Mouse (Mus musculus): Measurements from ENCODE around the gene Slc29a4. TPM values are rescaled to one million over a fixed set of nuclear protein-coding genes. Genes with fewer than 3 reads are reported as not detected.

The Slc29a4 gene
- polyA plus RNA-seq, 1 experiment from 2014 or later = 0.16 TPM

DNA sequence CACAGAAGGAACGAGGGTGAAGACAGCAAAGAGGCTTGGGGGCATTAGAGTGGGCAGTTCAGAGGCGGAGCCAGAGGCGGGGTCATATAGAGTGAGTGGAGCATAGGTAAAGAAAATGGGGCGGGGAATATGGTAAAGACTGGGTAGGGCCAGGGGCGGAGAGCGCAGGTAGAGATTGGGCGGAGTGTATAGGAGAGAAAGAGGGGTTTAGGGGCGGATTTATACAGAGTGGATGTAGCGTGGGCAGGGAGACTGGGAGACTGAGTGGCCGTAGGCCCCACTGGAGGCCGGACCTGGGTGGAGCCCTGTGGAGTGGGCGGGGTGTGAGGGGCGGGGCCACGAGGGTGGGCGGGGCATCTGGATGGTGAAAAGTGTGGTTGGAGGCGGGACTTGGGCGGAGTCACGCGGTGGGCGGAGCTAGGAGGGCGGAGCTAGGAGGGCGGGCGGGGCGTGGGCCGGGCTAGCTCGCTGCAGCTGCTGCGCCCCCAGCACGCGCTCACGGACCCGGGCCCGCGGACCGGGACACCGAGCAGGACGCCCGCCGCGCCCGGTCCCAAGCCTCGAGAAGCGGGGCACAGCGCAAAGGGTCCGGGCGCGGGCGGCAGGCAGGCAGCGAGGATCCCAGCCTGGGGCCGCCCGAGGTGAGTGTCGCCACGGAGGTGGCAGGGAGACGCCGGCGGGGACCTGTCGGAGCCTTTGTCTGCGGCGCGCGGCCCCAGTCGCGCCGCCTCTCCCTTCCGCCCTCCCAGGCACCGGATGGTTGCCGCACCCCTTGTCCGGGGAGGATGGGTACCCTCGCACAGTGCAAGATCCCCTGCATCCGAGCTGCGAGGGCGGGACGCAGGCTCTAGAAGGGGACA lies 9.6 kb downstream of the Slc29a4 start:
- 2% methylated on average over 31 of the region's 72 CpGs for WGBS (ENCODE audit: insufficient replicate concordance)
- Histone ChIP-seq H3K4me3 (ENCODE audit: low read depth, low read length) (peak overlapping the region; percentile 49), H3K9me3 (ENCODE audit: low read length) (no peaks in the 10 kb centered on the region), H3K4me2 (ENCODE audit: low read depth, low read length) (peak overlapping the region; percentile 82), H3K9ac (replicated peaks) (no peak overlapping the region; the same call in 1 of the 2 replicates), H3K27me3 (ENCODE audit: insufficient read depth, low read length) (peaks cover 37% of the 10 kb centered on the region), H3K27ac (ENCODE audit: low read depth) (no peak overlapping the region), H3K36me3 (replicated peaks; ENCODE audit: insufficient read depth, low read length) (no peaks in the 10 kb centered on the region), H3K4me1 (ENCODE audit: insufficient read depth) (peaks cover 9% of the 10 kb centered on the region)
- DNase-seq = peak; percentile 80
- no peak for TF ChIP-seq CTCF (IDR thresholded peaks at IDR 0.05; ENCODE audit: low read depth)
- TF ChIP-seq EP300 (IDR thresholded peaks at IDR 0.05; ENCODE audit: low read depth) = no peak
- ATAC-seq = peak; percentile 76

- Histone ChIP-seq H3K27ac (ENCODE audit: low read depth) (no peak overlapping the region), H3K4me2 (ENCODE audit: low read depth, low read length) (peak overlapping the region; percentile 82), H3K36me3 (replicated peaks; ENCODE audit: insufficient read depth, low read length) (no peaks in the 10 kb centered on the region), H3K4me3 (ENCODE audit: low read depth, low read length) (peak overlapping the region; percentile 49), H3K4me1 (ENCODE audit: insufficient read depth) (peaks cover 9% of the 10 kb centered on the region), H3K9ac (replicated peaks) (no peak overlapping the region), H3K9me3 (ENCODE audit: low read length) (no peaks in the 10 kb centered on the region), H3K27me3 (ENCODE audit: insufficient read depth, low read length) (peaks cover 37% of the 10 kb centered on the region)
- peak; percentile 16 for DNase-seq
- 24% methylated on average over 15 of the region's 18 CpGs for WGBS (ENCODE audit: insufficient replicate concordance)
- TF ChIP-seq CTCF (IDR thresholded peaks at IDR 0.05; ENCODE audit: low read depth) (no peak), EP300 (IDR thresholded peaks at IDR 0.05; ENCODE audit: low read depth) (no peak)
- ATAC-seq = no peak
Observed at GRCm38 (mm10) chr5:142702511-142703138, 10.3 kb downstream of the Slc29a4 start.

GRCm38 (mm10) chr5:142703569-142703968 lies 11.3 kb downstream of the Slc29a4 start:
- Histone ChIP-seq H3K27me3 (ENCODE audit: insufficient read depth, low read length) (peaks cover 37% of the 10 kb centered on the region), H3K9ac (replicated peaks) (no peak overlapping the region), H3K4me2 (ENCODE audit: low read depth, low read length) (no peak overlapping the region), H3K36me3 (replicated peaks; ENCODE audit: insufficient read depth, low read length) (no peaks in the 10 kb centered on the region), H3K4me1 (ENCODE audit: insufficient read depth) (peaks cover 9% of the 10 kb centered on the region), H3K27ac (ENCODE audit: low read depth) (no peak overlapping the region), H3K4me3 (ENCODE audit: low read depth, low read length) (no peak overlapping the region), H3K9me3 (ENCODE audit: low read length) (no peaks in the 10 kb centered on the region)
- DNase-seq (no peak), ATAC-seq (no peak)
- 70% methylated on average over 10 of the region's 10 CpGs for WGBS (ENCODE audit: insufficient replicate concordance)
- TF ChIP-seq CTCF (IDR thresholded peaks at IDR 0.05; ENCODE audit: low read depth) = no peak
- no peak for TF ChIP-seq EP300 (IDR thresholded peaks at IDR 0.05; ENCODE audit: low read depth)

DNA sequence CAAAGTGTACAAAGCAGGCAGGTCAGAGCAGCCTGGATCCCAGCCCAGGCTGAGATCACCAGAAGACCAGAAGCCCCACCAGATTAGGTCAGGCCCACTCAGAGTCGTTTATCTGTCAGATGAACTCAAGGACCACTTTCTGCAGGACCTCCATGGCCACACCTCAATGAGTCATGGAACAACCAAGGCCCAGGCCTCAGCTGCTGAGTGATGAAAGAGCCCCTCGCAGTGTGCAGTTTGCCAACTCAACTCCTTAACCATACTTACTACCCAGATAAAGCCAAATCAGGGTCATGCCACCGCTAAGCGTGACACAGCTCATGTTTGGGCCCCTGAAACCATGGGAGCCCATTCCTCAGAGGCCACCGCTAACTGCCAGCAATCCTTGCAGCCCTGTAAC lies 15.4 kb downstream of the Slc29a4 start:
- no peaks in the 10 kb centered on the region for H3K9me3 ChIP-seq (ENCODE audit: low read length)
- no peak overlapping the region for H3K27ac ChIP-seq (ENCODE audit: low read depth)
- no peaks in the 10 kb centered on the region; the same call in 1 of the 2 replicates for H3K4me1 ChIP-seq (ENCODE audit: insufficient read depth)
- WGBS (ENCODE audit: insufficient replicate concordance) = 69% methylated on average over 5 of the region's 5 CpGs
- H3K27me3 ChIP-seq (ENCODE audit: insufficient read depth, low read length) = peaks cover 11% of the 10 kb centered on the region
- TF ChIP-seq CTCF (IDR thresholded peaks at IDR 0.05; ENCODE audit: low read depth) (no peak), EP300 (IDR thresholded peaks at IDR 0.05; ENCODE audit: low read depth) (no peak)
- no peak for DNase-seq
- no peak overlapping the region for H3K4me2 ChIP-seq (ENCODE audit: low read depth, low read length)
- ATAC-seq = no peak
- H3K36me3 ChIP-seq (replicated peaks; ENCODE audit: insufficient read depth, low read length) = no peaks in the 10 kb centered on the region
- no peak overlapping the region for H3K9ac ChIP-seq (replicated peaks)
- no peak overlapping the region for H3K4me3 ChIP-seq (ENCODE audit: low read depth, low read length)

GRCm38 (mm10) chr5:142709436-142709835 lies 17.1 kb downstream of the Slc29a4 start:
- no peak for TF ChIP-seq CTCF (IDR thresholded peaks at IDR 0.05; ENCODE audit: low read depth)
- TF ChIP-seq EP300 (IDR thresholded peaks at IDR 0.05; ENCODE audit: low read depth) = no peak
- Histone ChIP-seq H3K9ac (replicated peaks) (no peak overlapping the region), H3K27ac (ENCODE audit: low read depth) (no peak overlapping the region), H3K36me3 (replicated peaks; ENCODE audit: insufficient read depth, low read length) (no peaks in the 10 kb centered on the region), H3K4me3 (ENCODE audit: low read depth, low read length) (no peak overlapping the region), H3K4me1 (ENCODE audit: insufficient read depth) (no peaks in the 10 kb centered on the region), H3K27me3 (ENCODE audit: insufficient read depth, low read length) (no peaks in the 10 kb centered on the region), H3K4me2 (ENCODE audit: low read depth, low read length) (no peak overlapping the region), H3K9me3 (ENCODE audit: low read length) (no peaks in the 10 kb centered on the region)
- WGBS (ENCODE audit: insufficient replicate concordance) = 73% methylated on average over 7 of the region's 7 CpGs
- no peak for ATAC-seq
- DNase-seq = no peak

DNA sequence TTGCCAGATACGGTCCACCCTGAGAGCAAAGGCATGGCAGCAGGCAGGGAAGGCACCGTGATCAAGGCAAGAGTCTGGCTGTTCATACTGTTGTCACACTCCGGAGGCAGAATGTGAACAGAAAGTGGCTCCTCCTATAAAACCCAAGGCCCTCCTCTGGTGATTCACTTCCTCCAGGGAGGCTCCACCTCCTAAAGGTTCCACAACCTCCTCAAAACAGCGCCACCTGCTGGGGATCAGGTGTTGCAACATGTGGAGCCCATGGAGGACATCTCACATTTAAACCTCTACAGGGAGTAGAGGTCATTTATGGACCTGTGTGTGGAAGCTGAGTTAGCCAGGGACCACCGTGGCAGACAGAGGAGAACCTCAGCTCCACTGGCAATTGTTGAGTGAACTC lies 20.1 kb downstream of the Slc29a4 start:
- Histone ChIP-seq H3K27me3 (ENCODE audit: insufficient read depth, low read length) (no peaks in the 10 kb centered on the region), H3K9me3 (ENCODE audit: low read length) (no peaks in the 10 kb centered on the region), H3K4me1 (ENCODE audit: insufficient read depth) (no peaks in the 10 kb centered on the region), H3K36me3 (replicated peaks; ENCODE audit: insufficient read depth, low read length) (no peaks in the 10 kb centered on the region), H3K9ac (replicated peaks) (no peak overlapping the region), H3K4me2 (ENCODE audit: low read depth, low read length) (no peak overlapping the region), H3K27ac (ENCODE audit: low read depth) (no peak overlapping the region), H3K4me3 (ENCODE audit: low read depth, low read length) (no peak overlapping the region)
- DNase-seq (no peak), ATAC-seq (no peak)
- WGBS (ENCODE audit: insufficient replicate concordance) = 80% methylated on average over 5 of the region's 5 CpGs
- TF ChIP-seq EP300 (IDR thresholded peaks at IDR 0.05; ENCODE audit: low read depth) (no peak), CTCF (IDR thresholded peaks at IDR 0.05; ENCODE audit: low read depth) (peak; percentile 38)

All from liver, postnatal 0 days (tissue).